Mouse (Mus musculus) adrenal gland, postnatal 14 days (tissue): Measurements from ENCODE around the gene Mfsd11. TPM values are rescaled to one million over a fixed set of nuclear protein-coding genes. Genes with fewer than 3 reads are reported as not detected.
A peak's percentile ranks its signal among the peaks of the same experiment; 100 is the strongest.
"Not testable (repeated sequence)": the region's sequence is repeated elsewhere in the genome, so short reads cannot be mapped to it uniquely, and the experiment has no call there.

Experiments used
- DNase-seq: peaks from one replicate; pipeline ENCODE4 v3.0.0; 2021; ENCODE audit warnings: mixed read lengths
- total RNA-seq: library from RNA; stranded (reverse); gene quantifications from 2 replicates; pipeline ENCODE4 v1.2.3, GENCODE M21; 2021

The Mfsd11 gene
- total RNA-seq, 1 experiment from 2014 or later, result 29.1 TPM

DNA sequence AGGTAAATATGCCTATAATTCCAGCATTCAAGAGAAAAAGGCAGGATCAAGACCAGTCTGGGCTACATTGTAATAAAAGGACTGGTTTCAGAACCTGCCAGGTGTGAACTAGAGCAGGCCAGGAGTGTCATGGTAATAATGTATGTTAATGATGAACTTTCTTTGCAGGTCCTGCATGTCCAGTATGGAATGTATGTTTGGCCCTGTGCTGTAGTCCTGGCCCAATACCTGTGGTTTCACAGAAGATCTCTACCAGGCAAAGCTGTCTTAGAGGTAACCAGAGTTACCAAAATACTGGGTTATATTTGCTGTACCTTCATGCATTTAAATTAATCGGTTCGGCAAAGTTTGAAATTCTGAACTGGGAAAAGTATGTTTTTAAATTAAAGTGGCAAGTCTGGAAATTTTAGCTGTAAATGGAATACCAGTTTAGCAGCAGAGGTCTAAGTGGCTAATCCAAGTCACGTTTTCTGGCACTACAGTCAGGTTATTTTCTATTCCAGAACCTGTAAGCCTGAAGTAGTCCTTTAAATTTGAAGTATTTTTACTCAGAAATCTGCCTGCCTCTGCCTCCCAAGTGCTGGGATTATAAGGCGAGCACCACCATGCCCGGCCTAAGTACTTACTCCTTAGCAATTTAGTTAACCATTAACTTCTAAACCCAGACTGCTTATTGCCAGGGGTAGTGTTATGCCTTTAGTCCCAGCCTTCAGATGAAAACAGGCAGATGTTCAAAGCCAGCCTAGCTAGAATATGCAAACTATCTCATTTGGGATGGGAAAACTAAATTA, 4.0 kb upstream of the Mfsd11 start:
- no peak for DNase-seq

DNA sequence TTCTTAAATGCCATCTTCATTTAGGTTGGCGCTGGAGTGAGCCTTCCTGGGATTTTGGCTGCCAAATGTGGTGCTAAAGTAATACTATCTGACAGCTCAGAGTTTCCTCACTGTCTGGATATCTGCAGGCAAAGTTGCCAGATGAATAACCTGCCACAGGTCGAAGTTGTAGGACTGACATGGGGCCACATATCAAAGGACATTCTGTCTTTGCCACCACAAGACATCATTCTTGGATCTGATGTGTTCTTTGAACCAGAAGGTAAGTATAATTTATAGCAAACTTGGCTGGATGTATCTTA, 3.4 kb upstream of the Mfsd11 start:
- DNase-seq, result not testable (repeated sequence)

DNA sequence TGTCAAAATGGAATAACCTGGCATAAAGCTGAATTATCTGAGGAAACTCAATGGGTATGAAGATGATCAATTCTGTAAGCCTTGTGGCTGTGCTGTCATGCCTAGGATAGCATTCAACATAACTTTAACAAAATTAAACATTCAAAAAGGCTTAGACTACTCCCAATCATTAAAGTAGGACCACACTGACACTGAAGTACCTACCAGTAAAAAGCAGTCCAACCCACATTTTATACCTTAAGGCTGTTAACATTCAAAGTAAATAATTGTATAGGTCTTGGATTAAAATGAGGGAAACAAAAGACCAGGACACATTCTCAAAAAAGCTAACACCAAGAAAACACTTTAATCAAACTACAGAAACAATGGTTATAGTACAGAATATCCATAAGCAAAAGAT, 2.7 kb upstream of the Mfsd11 start:
- DNase-seq, result no peak

DNA sequence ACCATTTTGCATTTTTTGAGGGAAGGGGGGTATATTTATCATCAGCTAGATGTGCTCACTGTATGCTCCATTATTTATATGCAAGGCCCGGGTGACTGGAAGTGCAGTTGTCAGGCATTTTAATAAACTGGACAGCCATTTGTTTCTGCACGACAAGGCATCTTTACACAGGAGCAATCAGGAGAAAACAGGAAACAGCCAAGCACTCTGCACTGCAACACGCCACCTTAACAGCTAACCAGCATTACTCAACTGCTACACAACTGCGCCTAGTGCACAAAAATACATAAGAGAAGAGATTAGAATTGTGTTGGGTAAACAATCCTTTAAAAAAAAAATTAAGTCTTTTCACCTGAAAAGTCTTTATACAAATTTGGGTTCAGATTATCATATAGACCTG, 2.2 kb upstream of the Mfsd11 start:
- no peak for DNase-seq

DNA sequence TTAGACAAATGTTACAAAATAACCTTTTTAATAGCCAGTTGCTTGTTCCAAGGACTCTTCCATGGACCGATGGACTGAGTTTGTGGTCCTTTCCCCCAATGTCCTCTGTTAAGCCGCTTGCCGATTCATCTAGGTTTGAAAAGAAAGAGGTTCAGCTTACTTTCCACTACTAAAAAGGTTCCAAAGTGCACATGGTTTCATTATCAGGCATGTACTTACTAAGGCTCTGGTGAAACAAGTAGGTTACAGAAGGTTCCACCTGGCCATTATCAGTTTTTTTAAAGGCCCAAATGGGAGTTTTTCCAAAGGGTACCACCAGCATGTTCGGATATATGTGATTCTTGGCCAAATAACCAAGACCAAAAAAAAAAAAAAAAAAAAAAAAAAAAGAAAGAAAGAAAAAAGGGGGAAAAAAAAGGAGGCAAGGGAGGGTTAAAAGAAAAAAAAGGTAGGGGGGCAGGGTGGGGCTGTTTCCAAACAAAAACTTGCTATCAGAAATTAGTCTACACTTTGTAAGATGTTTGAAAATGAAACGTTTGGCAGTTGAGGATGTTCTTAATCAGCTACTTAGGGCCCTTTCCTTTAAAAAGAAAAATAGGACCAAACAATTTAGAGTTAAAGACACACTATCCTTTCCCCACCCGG, 1.3 kb upstream of the Mfsd11 start:
- DNase-seq, result no peak

DNA sequence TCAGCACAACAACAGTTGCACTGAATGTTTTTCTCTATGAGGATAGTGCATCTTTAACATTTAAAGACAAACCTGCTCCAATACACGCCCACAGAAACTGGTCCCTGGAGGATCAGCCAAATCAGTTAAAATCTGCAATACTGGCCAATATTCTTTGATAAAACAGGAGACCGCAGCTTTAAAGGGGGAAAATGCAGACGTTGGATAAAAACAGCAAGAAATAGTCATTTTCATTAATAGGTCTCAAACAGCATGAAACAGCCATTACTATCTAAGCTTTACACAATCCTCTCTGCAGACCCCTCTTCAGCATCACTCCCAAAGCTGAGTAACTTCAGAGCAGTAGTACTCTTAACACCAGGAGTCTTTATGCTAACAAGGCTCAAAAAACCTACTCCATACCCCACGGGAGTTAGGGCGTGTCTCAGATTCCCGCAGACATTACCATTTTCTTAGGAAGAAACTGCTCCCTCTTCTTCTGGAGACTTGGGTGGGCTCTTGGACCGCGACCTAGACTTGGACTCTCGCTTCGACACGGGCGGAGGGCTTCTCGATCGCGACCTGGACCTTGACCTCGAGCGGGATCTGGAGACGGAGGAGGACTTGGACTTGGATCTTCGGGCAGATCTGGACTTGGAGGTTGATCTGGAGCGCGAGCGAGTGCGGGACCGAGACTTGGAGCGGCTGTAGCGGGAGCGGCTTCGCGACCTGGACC, 507 bp upstream of the Mfsd11 start:
- DNase-seq, result no peak

DNA sequence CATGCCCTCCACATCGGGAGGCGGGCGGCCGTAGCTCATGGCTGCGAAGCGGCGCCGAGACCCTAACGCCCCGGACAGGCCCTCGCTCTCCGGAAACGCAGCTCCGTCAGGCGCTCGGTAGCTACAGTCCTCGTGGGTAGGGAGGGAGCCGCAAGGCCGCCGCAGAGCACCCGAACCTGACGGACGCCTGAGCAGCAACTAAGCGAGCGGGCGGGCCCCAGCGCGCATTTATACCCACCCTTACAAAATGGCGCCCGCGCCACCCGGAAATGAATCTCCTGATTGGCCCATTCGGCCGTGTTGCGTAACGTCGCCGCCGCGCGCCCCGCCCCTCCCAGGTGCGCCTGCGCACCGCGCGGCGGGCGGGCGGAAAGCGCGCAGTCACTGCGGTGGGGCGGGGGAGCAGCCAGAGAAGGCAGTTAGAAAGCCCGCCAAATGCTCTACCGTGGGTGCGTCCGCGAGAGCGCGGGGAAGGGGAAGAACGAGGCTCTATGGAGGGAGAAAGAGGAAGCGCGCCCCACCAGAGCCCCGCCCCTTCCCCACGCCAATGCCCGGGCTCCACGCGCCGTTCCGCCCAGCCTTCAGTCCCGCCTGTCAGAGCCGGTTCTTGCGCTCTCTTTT, 761 bp downstream of the Mfsd11 start, which contains the start of gene Srsf2:
Srsf2 (minus strand) TSS at position 204 of the 621 bp plus-strand sequence.
- DNase-seq, result peak; percentile 97

DNA sequence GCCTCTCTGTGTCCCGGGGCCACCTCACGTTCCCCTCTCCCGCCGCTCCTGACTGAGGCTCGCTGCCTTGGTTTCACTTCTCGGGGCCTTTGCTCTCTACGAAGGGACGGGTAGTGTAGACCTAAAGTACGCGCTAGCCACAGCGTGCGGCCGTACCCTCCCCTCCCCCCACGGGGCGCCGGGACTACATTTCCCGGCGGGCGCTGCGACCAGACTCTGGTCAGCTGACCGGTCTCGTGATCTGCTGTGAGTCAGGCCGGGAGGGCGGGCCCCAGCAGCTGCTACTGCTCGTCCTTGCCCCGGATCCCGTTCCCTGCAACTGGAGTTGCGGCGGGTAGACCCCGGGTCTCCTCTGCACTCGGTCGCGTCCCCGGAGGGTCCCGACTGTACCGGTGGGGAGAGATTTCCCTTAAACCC, 1.3 kb downstream of the Mfsd11 start:
- peak; percentile 98 for DNase-seq

DNA sequence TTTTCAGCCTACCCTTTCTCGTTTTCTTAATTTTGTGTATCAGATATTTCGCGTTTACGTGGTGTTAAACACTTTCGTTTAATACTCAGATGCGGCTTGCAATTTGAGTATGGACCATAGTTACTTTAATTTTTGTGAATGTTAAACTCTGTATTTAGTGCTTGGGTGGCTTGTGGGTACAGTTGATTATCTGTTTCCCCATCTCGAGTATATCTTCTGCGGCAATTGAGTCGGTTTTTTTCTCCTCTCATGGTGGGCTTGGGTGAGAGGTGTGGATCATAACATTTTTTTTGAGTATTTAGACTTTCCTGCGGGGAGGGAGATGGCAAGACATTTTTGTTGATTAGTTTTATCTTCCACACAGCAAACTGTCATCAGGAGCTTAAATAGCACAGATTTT, 2.0 kb downstream of the Mfsd11 start:
- no peak for DNase-seq

DNA sequence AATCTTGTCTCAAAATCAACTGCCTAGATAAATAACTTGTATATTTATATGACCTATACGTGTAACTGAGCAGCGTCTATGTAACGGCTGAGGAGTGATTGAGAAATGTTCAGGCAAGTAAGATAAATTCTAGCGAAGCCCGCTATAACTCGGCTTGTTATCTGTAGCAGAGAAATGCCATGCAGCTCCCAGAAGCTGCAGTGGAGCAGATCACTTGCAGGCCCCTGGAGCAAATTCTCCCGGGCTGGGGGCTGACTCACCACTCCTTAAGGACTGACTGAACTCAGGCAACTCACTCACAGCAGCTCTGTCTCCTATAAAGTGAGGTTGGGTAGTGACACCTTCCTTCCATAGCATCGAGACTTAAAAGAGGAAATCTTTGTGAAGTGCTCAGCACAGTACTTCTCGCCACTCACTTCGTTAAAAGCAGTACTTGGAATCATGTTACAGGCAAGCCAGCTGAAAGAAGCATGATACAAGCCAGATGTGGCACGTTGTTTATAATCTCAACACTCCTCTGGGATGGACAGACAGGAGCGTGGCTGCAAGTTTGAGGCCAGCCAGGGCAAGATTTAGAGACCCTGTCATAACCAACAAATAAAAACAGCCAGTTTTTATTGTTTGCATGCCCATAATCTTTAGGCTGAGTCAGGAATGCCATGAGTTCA, 5.1 kb downstream of the Mfsd11 start:
- DNase-seq, result no peak

DNA sequence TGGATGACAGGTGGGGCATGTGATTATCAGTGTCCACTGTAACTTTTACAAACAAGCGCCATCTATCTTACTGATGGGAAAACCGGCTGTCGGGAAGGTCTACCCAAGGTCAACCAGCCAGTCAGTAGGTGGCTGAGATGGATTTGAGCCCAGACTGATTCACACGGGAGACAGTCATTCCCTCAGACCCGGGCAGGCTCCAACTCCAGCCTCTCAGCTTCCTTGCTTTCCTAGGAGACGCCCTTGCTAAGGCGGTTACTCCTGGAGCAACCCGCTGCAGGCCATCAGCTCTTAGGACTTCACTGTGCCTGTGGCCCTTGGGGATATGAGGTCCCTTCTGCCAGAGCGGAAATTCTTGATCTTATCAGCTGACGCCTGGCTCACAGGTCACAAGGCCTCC, 12.2 kb downstream of the Mfsd11 start:
- DNase-seq, result peak; percentile 56

DNA sequence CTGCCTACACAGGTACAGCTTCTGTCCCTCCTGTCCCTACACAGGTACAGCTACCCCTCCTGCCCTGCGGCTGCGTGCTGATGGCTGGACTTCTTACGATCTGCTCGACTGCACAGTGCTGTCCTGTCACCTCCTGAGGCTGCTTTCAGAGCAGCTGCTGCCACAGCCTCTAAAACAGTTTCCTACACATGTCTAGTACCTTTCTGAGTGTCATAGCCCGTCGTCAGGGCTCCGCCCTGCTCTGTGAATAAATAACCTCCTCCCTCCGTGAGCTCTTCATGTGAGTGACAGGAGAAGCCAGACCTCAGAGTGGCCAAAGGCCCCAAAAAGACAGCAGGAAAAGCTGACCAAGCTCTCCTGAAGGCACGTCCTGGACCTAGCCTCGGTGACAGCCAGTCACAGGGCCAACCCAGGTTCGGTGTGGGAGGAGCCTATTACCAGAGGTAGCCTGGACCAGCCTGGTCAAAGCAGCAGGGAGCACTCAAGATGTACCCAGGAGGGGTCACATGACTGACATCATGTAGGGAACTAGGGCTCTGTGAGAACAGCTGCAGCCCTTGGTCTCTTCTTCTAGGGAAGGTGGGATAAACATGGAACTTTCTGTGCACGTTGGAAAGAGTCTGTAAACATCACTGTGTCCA, 13.8 kb downstream of the Mfsd11 start:
- DNase-seq, result no peak

DNA sequence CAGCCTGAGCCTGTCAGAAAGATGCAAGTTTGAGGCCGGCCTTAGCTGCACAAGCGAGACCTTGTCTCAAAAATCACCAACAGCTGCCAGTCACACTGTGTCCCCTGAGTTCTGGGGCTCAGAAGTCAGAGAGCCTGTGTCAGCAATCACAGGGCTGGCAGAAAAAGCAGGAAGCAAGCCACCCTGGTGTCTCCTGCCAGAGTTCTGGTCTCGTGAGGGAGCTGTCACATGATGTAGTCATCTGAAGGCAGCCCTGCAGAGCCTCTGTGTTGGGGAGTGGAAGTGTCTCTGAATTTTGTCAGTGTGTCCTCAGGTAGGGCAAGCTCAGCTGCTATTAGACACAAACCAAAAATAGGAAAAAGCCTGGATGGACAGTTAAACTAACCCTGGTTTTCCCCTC, 15.9 kb downstream of the Mfsd11 start:
- DNase-seq, result peak; percentile 70

DNA sequence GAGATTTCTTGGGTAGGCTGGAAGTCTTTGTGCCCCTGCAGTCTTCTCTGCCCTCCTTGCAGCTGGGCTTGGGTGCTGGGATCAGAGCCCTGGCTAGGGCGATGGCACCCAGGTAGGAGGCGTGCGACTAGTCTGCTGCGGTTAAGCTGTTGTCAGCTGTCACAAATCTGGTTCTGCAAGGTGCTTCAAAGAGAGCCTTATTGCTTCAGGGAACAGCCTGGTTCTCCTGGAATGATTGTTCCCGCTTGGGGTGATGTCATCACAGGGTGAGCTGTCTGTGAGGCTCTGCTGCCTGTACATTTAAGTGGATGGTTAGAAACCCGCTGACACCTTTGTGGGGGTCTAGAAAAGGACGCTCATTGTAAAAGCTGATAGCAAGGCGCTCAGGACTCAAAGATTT, 17.0 kb downstream of the Mfsd11 start:
- DNase-seq, result no peak

DNA sequence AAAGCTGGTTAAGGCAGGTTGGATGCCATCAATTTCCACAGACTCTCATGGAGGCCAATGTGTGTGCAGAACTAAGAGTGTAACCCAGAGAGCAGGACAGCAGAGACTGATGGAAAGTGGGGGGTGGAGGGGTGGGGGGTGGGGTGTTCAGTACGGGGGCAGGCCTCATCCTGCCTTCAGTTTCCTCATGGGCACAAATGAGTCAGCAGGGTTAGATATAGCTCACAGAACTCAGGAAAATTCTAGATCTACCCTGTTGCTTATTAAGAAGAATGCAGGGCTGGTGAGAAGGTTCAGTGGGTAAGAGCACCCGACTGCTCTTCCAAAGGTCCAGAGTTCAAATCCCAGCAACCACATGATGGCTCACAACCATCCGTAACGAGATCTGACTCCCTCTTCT, 17.4 kb downstream of the Mfsd11 start:
- DNase-seq, result no peak

DNA sequence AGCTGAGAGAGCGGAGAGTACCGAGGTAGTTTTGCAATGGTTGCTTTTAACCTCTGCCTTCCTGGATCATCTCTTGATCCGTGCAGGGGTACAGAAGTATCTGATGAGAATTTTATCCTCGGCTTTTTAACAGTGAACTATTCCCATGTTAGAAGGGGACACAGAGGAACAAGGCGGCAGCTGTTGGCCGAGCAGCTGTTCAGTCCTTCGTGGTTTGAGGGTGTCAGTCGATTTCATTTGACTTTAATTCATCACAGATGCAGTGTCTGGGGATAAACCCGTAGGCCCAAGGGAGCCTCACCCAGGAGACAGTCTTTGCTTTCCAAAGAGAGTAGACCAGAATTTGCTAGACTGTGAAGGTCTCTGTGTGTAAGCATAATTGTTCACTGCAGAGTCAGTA, 19.3 kb downstream of the Mfsd11 start:
- no peak for DNase-seq

DNA sequence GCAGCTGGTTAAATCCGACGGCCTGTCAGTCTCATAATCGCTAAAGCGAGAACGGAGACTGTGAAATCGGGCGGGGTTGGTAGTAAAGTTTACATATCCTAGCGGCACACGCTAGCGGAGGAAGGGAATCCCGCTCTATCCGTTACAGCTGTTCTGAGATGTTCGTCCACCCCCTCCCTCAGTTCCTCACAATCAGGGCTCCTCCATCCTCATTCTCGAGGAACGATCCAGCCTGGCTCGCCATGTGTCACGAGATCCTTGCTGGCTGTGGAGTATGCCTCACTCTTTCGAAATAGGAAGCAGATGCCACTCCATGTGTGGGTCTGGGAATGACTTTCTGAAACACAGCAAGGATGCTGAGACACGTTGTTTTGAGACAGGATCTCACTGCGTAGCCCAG, 21.7 kb downstream of the Mfsd11 start:
- no peak for DNase-seq

DNA sequence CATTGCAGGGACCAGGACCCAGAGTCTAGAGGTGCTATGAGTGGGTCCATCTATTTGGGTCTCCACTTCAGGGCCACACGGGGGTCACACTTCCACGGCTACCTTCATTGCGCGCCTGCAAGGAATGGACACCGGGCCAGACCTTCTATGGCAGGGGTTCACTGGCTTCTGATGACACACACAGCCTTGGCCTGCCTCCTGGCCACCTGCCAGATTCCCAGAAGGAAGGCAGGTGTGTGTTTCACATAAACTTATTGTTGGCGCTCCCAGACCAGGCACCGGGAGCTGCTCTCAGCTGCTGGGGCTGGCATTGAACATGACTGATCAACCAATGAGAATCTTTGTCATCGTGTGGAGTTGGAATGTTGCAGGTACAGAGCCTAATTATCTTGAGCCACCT, 26.2 kb downstream of the Mfsd11 start:
- DNase-seq, result peak; percentile 19

DNA sequence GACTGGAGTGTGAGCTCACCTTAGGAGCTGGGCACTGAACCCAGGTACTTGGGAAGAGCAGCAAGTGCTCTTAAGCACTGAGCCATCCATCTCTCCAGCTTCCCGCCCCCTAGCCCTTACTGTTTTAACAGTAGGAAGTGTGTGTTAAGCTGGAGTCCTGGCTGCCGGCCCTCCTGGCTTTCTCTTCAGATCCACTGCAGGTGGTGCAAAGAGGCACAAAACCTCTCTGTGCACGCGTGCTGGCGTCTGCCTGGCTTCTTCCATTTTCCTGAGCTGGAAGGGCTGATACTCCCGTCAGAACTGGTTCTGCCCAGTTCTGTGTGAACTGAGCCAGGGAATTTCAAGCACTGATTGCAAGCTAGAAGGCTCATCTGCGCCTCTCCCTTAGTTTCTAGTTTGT, 28.6 kb downstream of the Mfsd11 start:
- DNase-seq, result no peak

DNA sequence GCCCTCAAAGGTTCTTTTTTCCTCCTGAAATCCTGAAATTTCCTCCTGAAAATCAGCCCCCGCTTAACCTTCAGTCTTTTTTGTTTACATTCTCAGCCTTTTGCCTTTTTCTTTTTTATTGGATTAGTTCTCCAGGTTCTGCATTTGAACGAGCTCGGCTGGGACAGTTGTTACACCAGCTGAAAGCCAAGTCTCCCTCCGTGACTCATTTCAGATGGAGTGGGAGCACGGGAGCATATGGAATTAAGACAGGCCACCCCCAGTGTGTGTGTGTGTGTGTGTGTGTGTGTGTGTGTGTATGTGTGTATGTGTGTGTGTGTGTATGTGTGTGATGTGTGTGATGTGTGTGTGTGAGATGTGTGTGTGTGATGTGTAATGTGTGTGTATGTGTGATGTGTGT, 29.2 kb downstream of the Mfsd11 start:
- no peak for DNase-seq

DNA sequence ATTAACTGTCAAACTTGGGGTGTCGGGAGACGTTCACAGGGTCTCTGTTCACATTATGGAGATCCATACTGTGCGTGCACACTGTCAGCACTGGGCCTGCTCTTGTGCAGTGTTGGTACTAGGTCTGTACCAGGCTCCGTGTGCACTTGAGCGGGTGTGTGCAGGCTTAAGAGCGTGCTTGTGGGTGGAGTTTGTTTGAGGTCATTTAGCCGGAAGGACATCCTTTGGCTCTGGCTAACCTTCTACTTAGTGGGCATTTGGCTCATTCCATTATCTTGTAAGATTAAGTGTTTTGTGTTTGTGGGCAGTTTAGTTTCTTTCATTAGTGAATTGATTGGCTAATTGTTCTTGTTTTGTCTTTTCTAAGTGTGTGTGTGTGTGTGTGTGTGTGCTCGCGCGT, 30.2 kb downstream of the Mfsd11 start:
- DNase-seq, result no peak

DNA sequence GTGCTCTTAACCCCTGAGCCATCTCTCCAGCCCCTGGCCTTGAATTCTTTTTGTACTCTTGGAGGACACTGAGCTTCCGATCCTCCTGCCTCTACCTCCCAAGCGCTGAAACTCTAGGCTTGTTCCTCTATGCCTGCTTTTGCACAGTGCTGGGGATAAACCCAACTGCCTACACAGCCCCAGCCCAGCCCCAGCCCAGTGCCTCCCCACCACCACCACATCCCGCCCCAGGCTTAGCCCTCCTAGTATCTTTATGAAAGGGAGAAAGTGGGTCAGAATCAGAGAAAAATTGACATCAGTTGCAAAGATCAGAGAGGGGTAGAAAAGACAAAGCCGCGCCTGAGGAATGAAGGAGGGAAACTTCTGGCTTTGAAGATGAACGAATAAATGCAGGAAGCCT, 31.8 kb downstream of the Mfsd11 start:
- no peak for DNase-seq
